Mouse (Mus musculus) E14TG2a.4 (cell line): Measurements from ENCODE around the gene Cacna1d.

Source experiments
- CTCF ChIP-seq: conservative IDR thresholded peaks from 2 replicates; pipeline ENCODE4 v1.5.1; 2014; ENCODE audit warnings: low read length
- NANOG ChIP-seq: IDR thresholded peaks from 2 replicates; pipeline ENCODE4 v1.6.1; 2014; ENCODE audit warnings: borderline replicate concordance, low read length, mixed read lengths

DNA sequence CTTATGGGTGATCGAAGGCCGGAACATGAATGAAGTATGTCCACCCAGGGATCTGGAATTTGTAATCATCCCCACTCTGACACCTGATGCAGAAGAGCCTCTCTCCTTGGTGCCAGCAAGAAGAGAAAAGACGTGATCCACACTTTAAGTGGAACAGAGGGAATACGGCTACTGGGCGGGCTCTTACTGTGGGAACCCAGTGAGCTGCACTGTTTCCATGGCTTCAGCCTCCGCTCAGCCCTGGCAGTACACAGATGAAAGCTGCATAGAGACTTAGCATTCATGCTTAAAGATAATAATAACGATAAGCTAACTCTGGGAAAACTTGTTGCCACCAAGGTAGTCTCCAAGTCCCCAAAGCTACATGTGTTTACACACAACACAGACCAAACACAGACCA lies 147.5 kb downstream of the Cacna1d start:
- TF ChIP-seq CTCF (no peak), NANOG (no peak)
